Mouse (Mus musculus) R1 (cell line): ENCODE measurements at regions not wholly inside any gene's neighbourhood (a gene's known extent, or its start where the extent isn't known, plus 50 kb on each side); places are given as distances from the start of the nearest gene placed in this dataset.

Experiments
- DNase-seq: peaks from one replicate; pipeline ENCODE4 v3.0.0-alpha.2; 2018; ENCODE audit warnings: low read depth, low spot score

DNA sequence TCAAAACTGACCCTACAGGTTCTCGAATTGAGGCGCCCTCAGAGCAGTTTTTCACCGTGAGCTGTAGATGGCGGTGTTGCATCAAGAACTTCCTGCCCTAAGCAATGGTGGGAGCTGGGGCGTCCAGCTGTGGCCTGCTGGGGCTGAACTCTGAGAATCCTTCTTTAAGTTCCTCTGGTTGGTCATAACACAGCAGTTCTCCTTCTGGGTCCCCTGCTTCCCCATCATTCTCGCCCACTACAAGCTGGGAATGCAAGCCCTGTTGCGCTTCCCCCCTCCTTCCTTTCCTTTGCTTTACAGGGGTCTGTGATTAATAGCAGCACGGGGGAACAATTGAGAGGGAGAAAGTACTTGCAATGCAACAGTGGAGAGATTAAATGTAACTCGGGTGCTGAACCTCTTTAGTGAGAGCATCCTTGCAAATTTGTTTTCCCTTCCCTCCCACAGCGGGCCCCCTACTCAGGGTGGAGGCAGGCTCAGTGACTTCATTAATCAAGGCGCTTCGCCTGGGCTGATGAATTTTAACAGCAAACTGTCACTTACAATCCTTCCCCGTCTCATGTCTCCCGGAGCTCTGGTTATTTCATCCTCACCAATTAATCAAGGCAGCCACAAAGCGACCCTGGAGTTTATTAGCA lies 794.3 kb upstream of the Api5 start:
- peak; percentile 57 for DNase-seq

DNA sequence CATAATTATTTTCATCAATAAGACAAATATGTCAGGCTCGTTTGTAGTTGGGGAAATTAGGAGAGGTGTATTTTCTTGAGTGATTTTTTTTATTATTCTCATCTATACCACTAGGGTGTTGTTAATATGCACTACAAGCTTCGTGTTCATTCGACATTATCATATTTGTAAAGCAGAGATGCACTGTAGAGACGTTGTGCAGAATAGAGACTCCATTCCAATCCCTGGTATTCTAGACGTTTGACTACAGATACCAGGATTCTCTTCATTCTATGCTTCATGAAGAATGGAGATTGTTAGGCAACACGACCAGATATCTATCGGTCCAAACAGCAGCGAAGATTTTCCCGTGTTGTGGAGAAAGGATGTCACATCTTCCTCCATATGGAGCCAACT lies 793.8 kb upstream of the Api5 start:
- no peak for DNase-seq

DNA sequence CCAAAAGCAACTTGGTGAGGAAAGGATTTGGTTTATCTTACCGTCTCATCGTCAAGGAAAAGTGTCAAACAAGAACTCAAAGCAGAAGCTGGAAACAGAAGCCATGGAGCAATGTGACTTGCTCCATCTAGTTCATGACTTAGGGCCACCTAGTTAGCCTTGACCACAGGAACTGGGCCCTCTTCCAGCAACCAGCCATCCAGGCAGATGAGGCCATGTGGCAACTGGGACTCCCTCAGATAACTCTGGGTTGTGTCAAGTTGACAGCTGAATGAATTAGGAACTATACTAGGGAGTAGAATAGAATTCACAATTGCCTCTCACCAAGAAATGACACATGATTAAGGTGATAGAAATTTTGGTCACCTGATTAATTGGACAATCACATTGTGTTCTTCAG lies 791.5 kb upstream of the Api5 start:
- DNase-seq, result no peak

DNA sequence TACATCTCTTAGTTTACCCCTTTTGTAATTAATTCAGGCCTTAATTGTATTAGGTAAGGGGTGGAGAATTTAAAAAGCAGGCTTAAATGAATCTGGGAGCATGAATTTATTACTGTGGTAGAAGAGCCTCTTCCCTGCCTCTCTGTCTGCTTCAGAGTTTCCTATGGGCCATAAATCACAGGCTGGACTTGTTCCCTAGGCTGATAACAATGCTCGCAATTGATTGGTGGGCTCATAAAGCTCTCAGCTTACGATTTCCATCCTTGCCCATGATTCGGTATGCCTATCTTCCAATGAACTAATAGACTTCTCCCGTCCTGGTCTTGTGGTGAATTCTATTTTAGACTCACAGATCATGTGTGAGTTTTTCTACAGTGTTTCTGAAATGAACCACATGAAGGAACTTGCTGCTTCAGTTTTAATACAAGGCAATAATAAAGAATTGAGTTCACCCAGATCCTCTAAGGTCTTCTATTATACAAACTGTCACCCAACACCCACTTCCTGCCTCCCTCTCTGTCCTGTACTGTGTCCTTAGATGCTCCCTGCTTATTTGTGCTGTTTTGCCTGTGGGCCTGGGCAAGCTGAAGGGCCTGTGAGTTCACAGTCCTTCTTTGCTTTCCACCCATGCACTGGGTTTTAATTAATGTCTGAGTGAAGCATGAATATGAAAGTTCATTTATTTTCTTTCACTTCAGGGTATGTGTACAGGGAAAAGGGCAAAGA lies 772.4 kb upstream of the Api5 start:
- DNase-seq, result no peak
